Mouse (Mus musculus) MEL (cell line): ENCODE results near the gene Olfr68.
"Not testable (repeated sequence)": the region's sequence is repeated elsewhere in the genome, so short reads cannot be mapped to it uniquely, and the experiment has no call there.

ENCODE experiments used
- CTCF ChIP-seq, 3 experiments: IDR thresholded peaks in 2 of 3; conservative IDR thresholded peaks in 1 of 3; 2 replicates each; pipeline ENCODE4 v1.5.1; 2011 to 2012; ENCODE audit warnings: low read length in 3 of 3, low read depth in 2 of 3, mild to moderate bottlenecking in 2 of 3, improper control_type of control experiment in 1 of 3, inconsistent platforms in 1 of 3, mixed read lengths in 1 of 3, moderate library complexity in 1 of 3; ENCODE audit not compliant: control insufficient read depth in 1 of 3, insufficient read depth in 1 of 3, poor library complexity in 1 of 3, severe bottlenecking in 1 of 3
- GABPA ChIP-seq: IDR thresholded peaks from 2 replicates; pipeline ENCODE4 v1.6.1; 2012; ENCODE audit warnings: low read depth, mild to moderate bottlenecking, inconsistent platforms, low read length, improper control_type of control experiment, moderate library complexity
- POLR2A ChIP-seq, 2 experiments: IDR thresholded peaks; 2 replicates each; pipeline ENCODE4 v1.6.1; 2011 to 2012; ENCODE audit warnings: low read length in 2 of 2, mild to moderate bottlenecking in 2 of 2, control low read depth in 1 of 2, improper control_type of control experiment in 1 of 2, low read depth in 1 of 2, moderate library complexity in 1 of 2; ENCODE audit not compliant: control insufficient read depth in 1 of 2, insufficient read depth in 1 of 2, poor library complexity in 1 of 2
- SMC3 ChIP-seq: IDR thresholded peaks from 2 replicates; pipeline ENCODE4 v1.6.1; 2011; ENCODE audit warnings: low read depth, low read length, improper control_type of control experiment

DNA sequence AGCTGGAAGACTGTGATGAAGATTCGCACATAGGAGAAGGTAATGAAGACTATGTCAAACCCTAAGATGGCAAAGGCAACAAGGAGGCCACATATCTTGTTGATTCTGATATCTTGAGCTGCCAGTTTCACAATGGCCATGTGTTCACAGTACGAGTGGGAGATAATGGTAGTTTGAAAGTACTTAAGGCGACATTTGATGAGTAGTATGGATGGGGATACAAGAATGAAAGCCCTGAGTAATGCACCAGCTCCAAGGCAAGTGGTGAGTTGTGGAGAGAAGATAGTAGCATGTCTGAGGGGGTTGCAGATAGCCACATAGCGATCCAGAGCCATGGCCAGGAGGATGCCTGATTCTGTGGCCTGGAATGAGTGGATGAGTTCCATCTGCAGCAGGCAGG is 1.8 kb downstream of the Olfr68 start:
- TF ChIP-seq POLR2A (IDR thresholded peaks at IDR 0.05; ENCODE audit: control insufficient read depth in 1 of 2, insufficient read depth in 1 of 2, low read depth in 1 of 2, low read length in 2 of 2, poor library complexity in 1 of 2); GABPA; SMC3; CTCF (IDR thresholded peaks at IDR 0.05 in 2 of 3, conservative IDR thresholded peaks at IDR 0.05 in 1 of 3; ENCODE audit: control insufficient read depth in 1 of 3, insufficient read depth in 1 of 3, low read depth in 2 of 3, low read length in 3 of 3, poor library complexity in 1 of 3, severe bottlenecking in 1 of 3): not testable (repeated sequence)
